Mouse (Mus musculus): ENCODE results near the gene Ccdc88c. TPM values are rescaled to one million over a fixed set of nuclear protein-coding genes. Genes with fewer than 3 reads are reported as not detected.

The Ccdc88c gene
- polyA plus RNA-seq (2012; rRNA removed) = 8.3 and 8.7 TPM in 2 replicates

GRCm38 (mm10) chr12:101028954-101029731 is at the start of gene Ccdc88c:
TSS of gene Ccdc88c (minus strand) at chr12:101029056.

DNA sequence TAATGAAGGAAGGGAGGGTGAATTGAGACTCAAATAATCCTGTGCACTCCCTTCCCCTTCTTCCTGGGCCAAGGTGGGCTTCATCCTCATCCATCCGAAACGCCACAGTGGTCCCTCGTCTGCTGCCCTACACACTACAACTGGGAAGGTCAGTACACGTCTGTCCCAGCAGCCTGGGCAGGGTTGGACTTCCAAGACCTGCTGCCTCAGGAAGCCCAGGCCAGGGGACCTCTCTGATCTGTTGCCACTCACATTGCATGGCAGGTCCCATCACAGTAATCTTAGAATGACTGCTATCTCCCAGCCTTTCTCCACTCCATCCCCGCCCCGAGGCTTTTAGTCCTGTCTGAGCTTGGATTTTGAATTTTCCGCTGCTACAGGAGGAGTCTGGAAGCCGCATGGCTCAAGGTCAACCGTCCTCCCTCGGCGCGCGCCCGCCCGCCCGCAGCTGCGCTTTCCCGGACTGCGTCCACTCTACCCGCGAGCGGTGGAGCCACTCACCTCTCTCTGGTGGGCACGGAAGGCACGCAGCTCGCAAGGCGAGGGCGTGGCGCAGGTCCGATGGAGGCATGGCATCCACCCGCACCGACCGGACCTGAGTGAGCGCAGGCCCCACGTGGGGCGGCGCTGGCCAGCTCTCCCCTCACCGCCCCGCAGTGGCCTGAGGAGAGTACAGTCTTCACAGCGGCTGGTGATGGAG is 121.1 kb downstream of the Ccdc88c start, which contains the start of gene Gpr68:
Gene Gpr68 (minus strand): TSS at position 601 of the 700 bp plus-strand sequence.

Other genes starting within 250 kb of the Ccdc88c start
- 6.2 and 6.3 TPM in 2 replicates for gene Dglucy, start 250.0 kb downstream of the Ccdc88c start, polyA plus RNA-seq (2012; rRNA removed)
- gene Gpr68, start 120.9 kb downstream of the Ccdc88c start, polyA plus RNA-seq (2012; rRNA removed) = 3.8 and 3.9 TPM in 2 replicates
- 14.5 and 21.5 TPM in 2 replicates for gene Ppp4r3a, start 54.6 kb upstream of the Ccdc88c start, polyA plus RNA-seq (2012; rRNA removed)

All from ovary, adult 2 months (tissue).